Mouse (Mus musculus) midbrain, embryonic 11.5 days (tissue): Measurements from ENCODE around the gene Rad51d. TPM values are rescaled to one million over a fixed set of nuclear protein-coding genes. Genes with fewer than 3 reads are reported as not detected.
A peak's percentile ranks its signal among the peaks of the same experiment; 100 is the strongest.

Experiments used
- ATAC-seq: fragments of 200-750 bp; cut with Nextera tagmentation; 2 replicates; pipeline ENCODE4 v1.8.0; 2017; ENCODE audit warnings: moderate TSS enrichment, moderate library complexity; ENCODE audit not compliant: low FRiP score
- DNase-seq: peaks from one replicate; pipeline ENCODE4 v3.0.0; 2015; ENCODE audit warnings: low spot score; ENCODE audit errors: missing footprints
- H3K27ac ChIP-seq: fragments of 300-500 bp; sonication (generic); 2 replicates; pipeline ENCODE4 v1.5.1; 2014; ENCODE audit warnings: low read depth, low read length
- H3K27me3 ChIP-seq: fragments of 300-500 bp; sonication (generic); 2 replicates; pipeline ENCODE4 v1.6.1; 2014; ENCODE audit warnings: mild to moderate bottlenecking, low read length, moderate library complexity, mixed read lengths; ENCODE audit not compliant: control insufficient read depth, insufficient read depth
- H3K36me3 ChIP-seq: fragments of 300-500 bp; sonication (generic); 2 replicates; pipeline ENCODE4 v1.6.1; 2014; ENCODE audit warnings: mild to moderate bottlenecking, low read length, moderate library complexity, mixed read lengths; ENCODE audit not compliant: control insufficient read depth, insufficient read depth
- H3K4me1 ChIP-seq: fragments of 300-500 bp; sonication (generic); 2 replicates; pipeline ENCODE4 v1.6.1; 2014; ENCODE audit warnings: low read length; ENCODE audit not compliant: control insufficient read depth, insufficient read depth
- H3K4me2 ChIP-seq: fragments of 300-500 bp; sonication (generic); 2 replicates; pipeline ENCODE4 v1.6.1; 2014; ENCODE audit warnings: mild to moderate bottlenecking, moderate library complexity
- H3K4me3 ChIP-seq: fragments of 300-500 bp; sonication (generic); 2 replicates; pipeline ENCODE4 v1.5.1; 2014; ENCODE audit warnings: low read depth, low read length
- H3K9ac ChIP-seq: fragments of 300-500 bp; sonication (generic); 2 replicates; pipeline ENCODE4 v1.6.1; 2014; ENCODE audit warnings: low read length
- H3K9me3 ChIP-seq: fragments of 300-500 bp; sonication (generic); 2 replicates; pipeline ENCODE4 v1.6.1; 2016; ENCODE audit warnings: low read length; ENCODE audit not compliant: control insufficient read depth
- WGBS: fragments of 180-500 bp; shearing (Covaris S2); extraction: QIAGEN DNeasy Blood & Tissue Kit; methylation state at CpG from one replicate; pipeline ENCODE4 v1.1.7; 2014; 5-methylcytosine and 5-hydroxymethylcytosine counted together
- polyA plus RNA-seq: library from polyadenylated mRNA; unstranded; fragments of >200 nt; fragmentation: Nextera tagmentation; extraction: Ambion mirVana; gene quantifications from 2 replicates; pipeline ENCODE4 v1.2.1, GENCODE M21; 2014

Rad51d gene
- polyA plus RNA-seq, 1 experiment from 2014 or later, result 17.4 TPM

GRCm38 (mm10) chr11:82920768-82921167 is 30.4 kb upstream of the Rad51d start:
- H3K9me3 ChIP-seq, result no peaks in the 10 kb centered on the region
- no peak for ATAC-seq
- no peak overlapping the region for H3K4me2 ChIP-seq
- no peak overlapping the region for H3K4me3 ChIP-seq
- no peak overlapping the region for H3K27ac ChIP-seq
- H3K9ac ChIP-seq, result no peak overlapping the region
- DNase-seq, result no peak
- H3K27me3 ChIP-seq, result no peaks in the 10 kb centered on the region
- no peaks in the 10 kb centered on the region for H3K36me3 ChIP-seq
- 71% methylated on average over 10 of the region's 10 CpGs for WGBS
- no peaks in the 10 kb centered on the region for H3K4me1 ChIP-seq

GRCm38 (mm10) chr11:82914711-82915352 is 24.4 kb upstream of the Rad51d start:
- Histone ChIP-seq H3K9me3 (no peaks in the 10 kb centered on the region), H3K4me1 (no peaks in the 10 kb centered on the region), H3K4me3 (peak overlapping the region; percentile 11; the same call in 1 of the 2 replicates), H3K27me3 (no peaks in the 10 kb centered on the region), H3K27ac (no peak overlapping the region), H3K4me2 (peak overlapping the region; percentile 42; the same call in 1 of the 2 replicates), H3K36me3 (no peaks in the 10 kb centered on the region), H3K9ac (no peak overlapping the region)
- WGBS, result 9% methylated on average over 16 of the region's 16 CpGs
- ATAC-seq, result 0 out of 2 replicates have a peak, but pooled peaks have one; percentile 42
- DNase-seq, result peak; percentile 99

GRCm38 (mm10) chr11:82910679-82911389 is 20.4 kb upstream of the Rad51d start:
- Histone ChIP-seq H3K4me2 (no peak overlapping the region), H3K9ac (no peak overlapping the region), H3K4me3 (no peak overlapping the region), H3K27me3 (no peaks in the 10 kb centered on the region), H3K27ac (no peak overlapping the region), H3K9me3 (no peaks in the 10 kb centered on the region), H3K36me3 (no peaks in the 10 kb centered on the region; the same call in 1 of the 2 replicates), H3K4me1 (peaks cover 6% of the 10 kb centered on the region)
- no peak for ATAC-seq
- 85% methylated on average over 11 of the region's 11 CpGs for WGBS
- peak; percentile 2 for DNase-seq

- Histone ChIP-seq H3K27me3 (no peaks in the 10 kb centered on the region), H3K4me1 (peaks cover 6% of the 10 kb centered on the region), H3K4me2 (no peak within 1 kb of the TSS), H3K27ac (no peak within 1 kb of the TSS), H3K9ac (no peak within 1 kb of the TSS), H3K4me3 (no peak within 1 kb of the TSS), H3K9me3 (no peaks in the 10 kb centered on the region), H3K36me3 (no peaks in the 10 kb centered on the region; the same call in 1 of the 2 replicates)
- DNase-seq (no peak), ATAC-seq (no peak)
- WGBS, result 81% methylated on average over 4 of the region's 4 CpGs
These were observed 19.8 kb upstream of the Rad51d start, which contains the start of gene Unc45b for GRCm38 (mm10) chr11:82910250-82910649. Unc45b (plus strand) TSS chr11:82910550.

- H3K9ac ChIP-seq, result peak overlapping the region; percentile 78; the same call in 1 of the 2 replicates
- DNase-seq (no peak), ATAC-seq (peak; percentile 28; the same call in 1 of the 2 replicates)
- peaks cover 6% of the 10 kb centered on the region for H3K4me1 ChIP-seq
- no peaks in the 10 kb centered on the region for H3K27me3 ChIP-seq
- peaks cover 9% of the 10 kb centered on the region; the same call in 1 of the 2 replicates for H3K36me3 ChIP-seq
- H3K4me3 ChIP-seq, result peak overlapping the region; percentile 82; the same call in 1 of the 2 replicates
- peak overlapping the region; percentile 58 for H3K4me2 ChIP-seq
- no peaks in the 10 kb centered on the region for H3K9me3 ChIP-seq
- H3K27ac ChIP-seq, result no peak overlapping the region
- WGBS, result 41% methylated on average over 10 of the region's 10 CpGs
These were observed 18.2 kb upstream of the Rad51d start for GRCm38 (mm10) chr11:82908608-82908989.

GRCm38 (mm10) chr11:82907651-82908607 is 17.5 kb upstream of the Rad51d start, which contains the start of gene Nle1:
Nle1 (minus strand) TSS chr11:82908411.
- no peaks in the 10 kb centered on the region for H3K9me3 ChIP-seq
- DNase-seq, result peak; percentile 100

GRCm38 (mm10) chr11:82905816-82906215 is 15.4 kb upstream of the Rad51d start:
- H3K36me3 ChIP-seq, result peaks cover 22% of the 10 kb centered on the region; the same call in 1 of the 2 replicates
- H3K9me3 ChIP-seq, result no peaks in the 10 kb centered on the region
- no peak overlapping the region for H3K4me2 ChIP-seq
- no peak overlapping the region for H3K4me3 ChIP-seq
- ATAC-seq (no peak), DNase-seq (no peak)
- H3K4me1 ChIP-seq, result peaks cover 6% of the 10 kb centered on the region
- no peaks in the 10 kb centered on the region for H3K27me3 ChIP-seq
- H3K27ac ChIP-seq, result no peak overlapping the region
- no peak overlapping the region for H3K9ac ChIP-seq
- 92% methylated on average over 5 of the region's 5 CpGs for WGBS

More at GRCm38 (mm10) chr11:82907651-82908607, 17.5 kb upstream of the Rad51d start, which contains the start of gene Nle1:
- H3K4me3 ChIP-seq, result peak within 1 kb of the TSS; percentile 82
- peaks cover 10% of the 10 kb centered on the region; the same call in 1 of the 2 replicates for H3K36me3 ChIP-seq
- H3K9ac ChIP-seq, result peak within 1 kb of the TSS; percentile 78
- 1% methylated on average over 73 of the region's 73 CpGs for WGBS
- peak within 1 kb of the TSS; percentile 58 for H3K4me2 ChIP-seq
- peak; percentile 81 for ATAC-seq
- no peaks in the 10 kb centered on the region for H3K27me3 ChIP-seq
- H3K27ac ChIP-seq, result no peak within 1 kb of the TSS
- peaks cover 6% of the 10 kb centered on the region for H3K4me1 ChIP-seq

- peaks cover 26% of the 10 kb centered on the region; the same call in 1 of the 2 replicates for H3K36me3 ChIP-seq
- no peak overlapping the region for H3K9ac ChIP-seq
- WGBS, result 67% methylated on average over 8 of the region's 8 CpGs
- no peak overlapping the region for H3K4me2 ChIP-seq
- H3K4me3 ChIP-seq, result no peak overlapping the region
- H3K9me3 ChIP-seq, result no peaks in the 10 kb centered on the region
- DNase-seq, result no peak
- no peak for ATAC-seq
- H3K27ac ChIP-seq, result no peak overlapping the region
- no peaks in the 10 kb centered on the region for H3K27me3 ChIP-seq
- peaks cover 6% of the 10 kb centered on the region for H3K4me1 ChIP-seq
These were observed 14.5 kb upstream of the Rad51d start for GRCm38 (mm10) chr11:82904952-82905351.
